Mouse (Mus musculus) myocyte (in vitro differentiated cells): ENCODE data around the gene Nfu1.

Experiments
- MAX ChIP-seq: IDR thresholded peaks from one replicate; pipeline ENCODE4 v1.6.1; 2011; ENCODE audit warnings: low read depth, mild to moderate bottlenecking, control low read depth
- POLR2A ChIP-seq: IDR thresholded peaks from one replicate; pipeline ENCODE4 v1.6.1; 2011; ENCODE audit warnings: low read depth, mild to moderate bottlenecking, control low read depth, moderate library complexity; ENCODE audit not compliant: insufficient read length

DNA sequence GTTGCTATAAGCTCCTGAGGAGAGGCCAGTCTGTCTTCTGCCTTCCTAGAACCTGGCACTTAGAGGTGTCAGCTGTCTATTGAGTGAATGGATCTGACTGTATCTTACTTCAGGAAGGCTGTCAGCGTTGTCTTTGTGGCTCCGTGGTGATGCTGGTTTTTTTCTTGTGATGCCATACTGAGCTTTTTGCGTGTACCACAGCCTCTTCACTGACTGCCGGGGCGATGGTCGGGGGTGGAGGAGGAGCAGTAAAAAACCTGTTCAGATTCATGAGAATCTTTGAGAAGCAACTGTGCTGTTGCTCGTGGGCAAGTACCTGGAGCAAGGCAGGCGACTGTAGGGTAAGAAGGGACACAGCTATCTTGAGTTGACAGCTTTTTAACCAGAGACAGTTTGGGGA, 9.8 kb downstream of the Nfu1 start:
- TF ChIP-seq POLR2A: no peak
- no peak for TF ChIP-seq MAX
